Mouse (Mus musculus): Measurements from ENCODE around the gene Fam124a.

DNA sequence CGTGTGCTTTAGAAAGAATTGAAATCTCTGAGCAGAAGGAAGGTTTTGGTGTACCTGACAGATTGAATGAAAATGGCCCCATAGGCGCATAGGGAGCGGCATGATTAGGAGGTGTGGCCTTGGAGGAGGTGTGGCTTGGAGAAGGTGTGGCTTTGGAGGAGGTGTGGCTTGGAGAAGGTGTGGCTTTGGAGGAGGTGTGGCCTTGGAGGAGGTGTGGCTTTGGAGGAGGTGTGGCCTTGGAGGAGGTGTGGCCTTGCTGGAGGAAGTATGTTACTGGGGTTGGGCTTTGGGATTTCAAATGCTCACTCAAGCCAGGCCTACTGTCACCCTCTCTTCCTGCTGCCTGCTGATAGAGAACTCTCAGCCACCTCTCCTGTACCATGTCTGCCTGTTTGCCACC lies 25.4 kb downstream of the Fam124a start:
- no peak for TF ChIP-seq CTCF (IDR thresholded peaks at IDR 0.05; ENCODE audit: low read depth)
- no peak for TF ChIP-seq EP300 (IDR thresholded peaks at IDR 0.05; ENCODE audit: low read depth)

Measured in liver, postnatal 0 days (tissue).